Mouse (Mus musculus): Measurements from ENCODE around the gene Oas1f.

GRCm38 (mm10) chr5:120818999-120819398, 28.2 kb upstream of the Oas1f start:
- TF ChIP-seq USF1 (IDR thresholded peaks at IDR 0.05; ENCODE audit: low read depth), result no peak
- TF ChIP-seq REST (IDR thresholded peaks at IDR 0.05; ENCODE audit: insufficient read depth, insufficient read length), result no peak
- TF ChIP-seq POLR2A (IDR thresholded peaks at IDR 0.05; ENCODE audit: insufficient read length, low read depth), result no peak
- TF ChIP-seq E2F4 (IDR thresholded peaks at IDR 0.05; ENCODE audit: insufficient read depth), result no peak
- TF ChIP-seq SRF (IDR thresholded peaks at IDR 0.05; ENCODE audit: control insufficient read depth, insufficient read length, low read depth), result no peak
- TF ChIP-seq POLR2AphosphoS2 (IDR thresholded peaks at IDR 0.05; ENCODE audit: insufficient read length, low read depth), result no peak

Data from myocyte (in vitro differentiated cells).